Mouse (Mus musculus) lung, postnatal 25 days (tissue): ENCODE results near the gene Snrpd2.
"Not testable (repeated sequence)": the region's sequence is repeated elsewhere in the genome, so short reads cannot be mapped to it uniquely, and the experiment has no call there.

Experiments used
- DNase-seq: peaks from one replicate; pipeline ENCODE4 v3.0.0; 2022; ENCODE audit warnings: low spot score

Snrpd2 gene

DNA sequence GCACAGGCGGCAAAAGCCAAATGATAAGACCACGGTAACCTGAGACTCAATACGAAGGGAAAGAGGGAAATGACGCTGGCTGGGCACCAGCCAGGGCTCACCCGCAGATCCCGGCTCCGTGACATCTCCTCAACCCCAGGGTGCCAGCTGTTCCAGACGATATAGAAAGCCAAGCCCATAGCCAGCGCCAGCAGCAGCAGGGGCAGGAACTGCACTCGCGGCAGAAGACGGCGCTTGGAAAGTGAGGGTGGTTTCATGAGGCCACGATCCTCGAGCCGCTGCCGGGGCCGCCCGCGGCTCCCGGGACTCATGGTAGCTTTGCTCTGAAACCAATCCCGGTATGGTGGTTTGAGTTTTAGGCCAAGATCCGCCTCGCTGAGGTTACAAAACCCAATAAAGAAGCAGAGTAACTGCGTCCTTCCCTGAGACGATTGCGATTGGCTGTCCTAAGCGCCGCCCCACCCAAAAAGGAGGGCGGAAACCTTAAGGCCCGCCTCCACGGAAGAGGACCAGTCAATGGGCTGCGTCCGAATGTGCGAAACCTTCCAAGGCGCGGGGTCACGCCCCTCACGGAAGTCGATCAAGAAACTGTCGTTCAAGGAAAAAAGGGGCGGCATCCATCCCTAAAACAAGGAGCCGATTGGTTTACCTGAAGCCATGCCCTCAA is 514 bp upstream of the Snrpd2 start, which contains the start of gene Qpctl:
Gene Qpctl, minus strand, starts transcription at position 417 of the 667 bp plus-strand sequence.
- DNase-seq = peak; percentile 100

DNA sequence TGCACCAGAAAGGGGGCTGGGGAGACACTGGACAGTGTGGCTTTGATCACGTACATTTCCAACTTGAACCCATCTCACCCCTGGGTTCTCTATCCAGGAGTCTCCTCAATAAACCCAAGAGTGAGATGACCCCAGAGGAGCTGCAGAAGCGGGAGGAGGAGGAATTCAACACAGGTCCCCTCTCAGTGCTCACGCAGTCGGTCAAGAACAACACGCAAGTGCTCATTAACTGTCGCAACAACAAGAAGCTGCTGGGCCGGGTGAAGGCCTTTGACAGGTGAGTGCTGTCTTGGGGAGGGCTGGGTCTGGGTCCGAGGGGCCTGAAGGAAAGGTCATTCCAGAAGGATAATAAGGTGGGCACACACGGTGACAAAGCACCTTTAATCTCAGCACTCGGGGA is 1.6 kb downstream of the Snrpd2 start:
- not testable (repeated sequence) for DNase-seq

DNA sequence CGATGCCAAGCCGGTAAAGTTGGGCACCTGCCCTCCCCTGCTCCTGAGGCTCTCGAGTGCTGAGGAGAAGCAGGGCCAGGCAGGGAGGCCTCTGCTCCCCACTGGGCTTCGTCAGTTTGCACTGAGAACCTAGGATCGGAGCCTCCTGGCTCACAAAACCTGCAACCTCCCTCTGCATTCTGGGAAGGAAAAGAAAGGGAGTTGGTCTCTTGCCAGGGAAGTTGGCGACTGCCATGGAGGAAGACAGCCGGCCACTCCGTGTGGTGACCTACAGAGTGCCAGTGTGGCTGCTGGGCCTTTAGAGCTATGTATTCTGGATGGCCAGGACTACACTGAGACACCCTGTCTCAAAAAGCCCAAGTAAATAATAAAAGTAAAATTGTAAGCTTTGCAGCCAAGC is 5.3 kb downstream of the Snrpd2 start:
- DNase-seq = no peak

DNA sequence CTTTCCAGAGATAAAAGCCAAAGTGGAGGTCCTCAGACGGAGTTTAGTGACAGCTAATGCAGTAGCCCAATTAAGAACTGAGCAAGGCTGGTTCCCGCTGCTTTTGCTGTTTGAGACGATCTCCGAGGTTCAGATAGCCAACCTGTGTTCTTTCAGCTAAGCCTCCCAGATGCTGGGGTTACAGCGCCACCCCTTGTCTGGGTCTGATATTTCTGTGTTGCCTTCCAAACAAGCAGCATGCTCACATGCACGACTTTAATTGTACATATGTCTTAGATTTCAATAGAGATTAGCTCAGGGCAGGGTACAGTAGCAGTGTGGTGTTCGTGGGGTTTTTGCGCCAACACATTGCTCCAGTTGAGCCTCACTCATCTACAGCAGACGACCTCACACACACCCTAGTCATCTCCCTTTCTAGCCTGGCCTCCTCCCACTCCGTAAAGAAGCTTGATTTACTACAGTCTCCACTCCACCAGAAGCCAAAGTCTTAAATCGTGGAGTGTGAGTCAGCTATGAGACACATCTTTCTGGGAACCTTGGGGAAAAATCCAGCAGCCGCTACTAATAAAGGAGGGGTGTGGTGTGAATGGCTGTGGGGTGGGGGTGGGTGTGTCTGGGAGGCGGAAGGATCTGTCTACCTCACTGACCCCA is 6.4 kb downstream of the Snrpd2 start:
- DNase-seq = no peak

DNA sequence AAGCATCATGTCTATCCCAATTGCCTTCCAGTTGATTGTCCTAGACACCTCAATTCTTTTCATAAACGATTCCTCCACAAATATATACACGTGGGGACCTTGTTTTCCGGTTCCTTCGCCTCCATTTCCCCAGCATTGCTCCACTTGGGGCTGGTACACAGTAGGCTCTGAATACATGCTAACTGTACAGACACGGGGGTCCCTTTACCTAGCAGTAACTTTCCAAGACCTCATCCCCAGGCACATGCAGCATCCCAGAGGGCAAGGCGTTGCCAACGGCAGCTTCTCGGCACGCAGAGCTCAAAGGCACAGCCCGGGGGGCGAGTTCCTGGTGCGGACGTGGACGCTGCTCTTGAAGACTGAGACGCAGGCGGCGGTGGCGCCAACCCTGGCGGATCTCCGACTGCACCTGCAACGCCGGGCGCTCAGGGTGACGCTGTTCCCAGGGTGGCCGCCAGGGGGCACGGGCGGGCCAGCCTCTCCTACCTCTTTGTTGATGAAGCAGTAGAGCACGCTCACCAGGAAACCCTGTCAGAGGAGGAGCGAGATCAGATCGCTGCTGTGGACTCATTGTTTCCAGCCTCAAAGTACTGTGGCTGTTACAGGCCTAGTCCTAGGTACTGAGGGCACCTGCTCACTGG is 7.8 kb downstream of the Snrpd2 start:
- peak; percentile 93 for DNase-seq

DNA sequence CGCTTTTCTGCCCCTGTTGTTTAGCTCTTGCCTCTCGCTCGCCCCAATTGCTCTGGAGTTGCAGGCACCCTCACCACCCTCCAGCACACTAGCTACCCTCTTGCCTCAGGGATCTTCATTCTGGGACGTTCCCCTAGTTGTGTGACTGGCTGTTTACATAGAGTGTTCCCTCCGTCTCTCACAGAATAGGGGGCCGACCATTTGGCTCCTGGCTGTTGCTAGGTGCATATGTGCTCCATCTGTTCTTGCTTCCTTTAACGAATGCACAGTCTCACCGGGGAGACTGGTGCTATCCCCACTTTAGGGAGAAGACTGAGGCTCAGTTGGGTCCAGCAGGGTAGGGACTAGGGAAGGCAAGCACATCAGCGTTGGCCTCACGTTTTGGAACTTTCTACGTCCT is 9.1 kb downstream of the Snrpd2 start:
- DNase-seq = no peak

DNA sequence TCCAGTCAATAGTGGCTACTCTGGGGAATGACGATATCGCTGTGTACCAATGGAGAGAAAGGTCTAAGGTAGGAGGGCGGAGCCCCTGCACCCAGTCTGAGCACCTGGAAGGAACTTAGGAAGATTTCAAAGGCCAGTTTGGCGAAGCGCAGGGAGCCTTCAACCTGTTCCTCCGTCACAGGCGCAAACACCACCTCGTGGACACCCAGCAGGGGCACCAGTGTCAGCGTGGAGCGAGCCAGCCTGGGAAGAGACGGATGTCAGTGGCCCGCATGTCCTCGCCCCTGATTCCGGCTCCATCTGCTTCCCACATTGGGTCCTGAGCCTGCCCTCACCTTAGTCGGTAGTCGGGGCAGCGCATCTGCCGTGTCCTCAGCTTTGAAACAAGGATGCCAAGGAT is 9.9 kb downstream of the Snrpd2 start:
- DNase-seq = no peak

DNA sequence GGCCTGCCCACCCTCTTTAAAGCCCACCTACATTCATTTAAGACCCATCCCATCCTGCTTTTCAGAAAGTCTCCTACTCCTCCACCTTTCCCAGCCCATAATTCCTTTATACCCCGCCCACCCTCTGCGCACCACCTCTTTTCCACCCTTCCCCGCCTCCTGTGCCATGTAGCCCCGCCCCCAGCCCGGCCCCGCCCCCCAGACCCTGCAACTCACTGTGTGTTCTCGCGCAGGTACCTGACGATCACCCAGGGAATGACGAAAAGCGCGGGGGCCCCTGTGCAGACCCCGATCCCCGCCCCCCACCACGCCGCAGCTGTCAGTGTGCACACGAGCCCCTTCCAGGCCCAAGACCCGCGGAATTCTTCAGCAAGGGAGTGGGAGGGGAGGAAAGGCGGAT is 10.6 kb downstream of the Snrpd2 start:
- no peak for DNase-seq

DNA sequence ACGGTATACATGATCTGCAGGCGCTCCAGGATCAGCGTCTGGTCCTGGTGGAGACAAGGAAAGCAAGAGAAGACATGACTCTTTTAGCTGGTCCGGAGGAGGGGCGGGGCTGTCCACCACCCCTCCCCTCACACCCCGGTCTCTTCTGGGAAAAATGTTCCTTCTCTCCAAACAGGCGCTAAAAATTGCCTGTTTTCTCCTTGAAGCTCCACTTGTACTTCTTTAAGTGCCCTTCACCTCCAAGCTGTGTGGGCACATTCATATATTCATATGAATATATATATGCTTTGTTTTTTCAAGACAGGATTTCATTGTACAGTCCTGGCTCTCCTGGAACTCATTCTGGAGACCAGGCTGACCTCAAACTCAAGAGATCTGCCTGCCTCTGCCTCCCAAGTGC is 13.4 kb downstream of the Snrpd2 start:
- no peak for DNase-seq

DNA sequence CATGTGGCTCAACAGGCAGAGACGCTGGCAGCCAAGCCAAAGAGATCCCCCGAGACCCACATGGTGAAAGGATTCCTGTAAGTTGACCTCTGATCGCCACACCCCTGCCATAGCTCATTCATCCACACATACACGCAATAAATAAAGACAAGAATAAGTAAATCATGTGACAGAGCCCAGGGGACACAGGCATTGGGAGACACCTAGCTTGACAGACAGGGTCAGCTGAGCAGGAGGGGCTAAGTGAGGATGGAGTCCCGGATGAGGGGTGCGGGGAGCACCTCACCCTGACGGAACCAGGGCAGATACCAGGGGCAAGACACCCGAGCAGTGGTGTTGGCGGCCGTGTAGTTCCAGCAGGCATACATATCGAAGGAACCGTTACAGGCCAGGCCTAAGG is 14.2 kb downstream of the Snrpd2 start:
- no peak for DNase-seq

DNA sequence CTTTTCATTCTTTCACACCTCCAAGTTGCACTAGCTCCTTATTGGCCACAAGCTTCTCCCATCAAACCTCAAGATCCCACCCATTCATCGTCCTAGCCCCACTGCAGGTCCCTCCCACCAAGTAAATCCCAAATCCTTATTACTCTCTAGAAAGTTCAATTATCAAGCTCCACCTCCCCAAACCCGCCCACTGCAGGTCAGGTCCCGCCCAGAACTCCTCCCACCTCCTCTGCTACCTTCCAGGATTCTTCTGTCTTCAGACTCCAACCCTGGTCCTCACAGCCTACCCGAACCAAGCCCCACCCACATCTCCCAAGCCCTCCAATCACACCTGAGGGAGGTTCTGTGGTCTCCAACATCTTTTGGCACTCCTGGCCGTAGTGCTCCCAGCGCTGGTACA is 14.7 kb downstream of the Snrpd2 start:
- no peak for DNase-seq

DNA sequence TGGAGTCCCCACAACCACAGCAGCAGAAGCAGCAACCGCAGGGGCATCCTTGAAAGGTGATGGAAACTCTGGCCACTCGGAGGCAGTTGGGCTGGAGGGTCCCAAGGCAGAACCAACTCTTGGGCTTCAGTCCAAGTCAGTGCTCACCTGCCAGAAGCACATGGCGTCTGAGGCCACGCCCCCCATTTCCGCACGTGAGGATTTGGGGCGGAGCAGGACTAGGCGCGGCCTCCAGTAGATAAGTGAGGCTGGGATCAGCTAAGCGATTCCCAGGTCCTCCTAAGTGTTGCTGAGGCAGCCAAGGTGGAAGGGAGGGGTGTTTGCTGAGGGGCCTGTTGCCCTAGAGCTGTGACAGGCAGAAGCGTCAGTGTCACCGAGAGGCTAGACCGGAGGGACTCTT is 15.5 kb downstream of the Snrpd2 start:
- DNase-seq = no peak

DNA sequence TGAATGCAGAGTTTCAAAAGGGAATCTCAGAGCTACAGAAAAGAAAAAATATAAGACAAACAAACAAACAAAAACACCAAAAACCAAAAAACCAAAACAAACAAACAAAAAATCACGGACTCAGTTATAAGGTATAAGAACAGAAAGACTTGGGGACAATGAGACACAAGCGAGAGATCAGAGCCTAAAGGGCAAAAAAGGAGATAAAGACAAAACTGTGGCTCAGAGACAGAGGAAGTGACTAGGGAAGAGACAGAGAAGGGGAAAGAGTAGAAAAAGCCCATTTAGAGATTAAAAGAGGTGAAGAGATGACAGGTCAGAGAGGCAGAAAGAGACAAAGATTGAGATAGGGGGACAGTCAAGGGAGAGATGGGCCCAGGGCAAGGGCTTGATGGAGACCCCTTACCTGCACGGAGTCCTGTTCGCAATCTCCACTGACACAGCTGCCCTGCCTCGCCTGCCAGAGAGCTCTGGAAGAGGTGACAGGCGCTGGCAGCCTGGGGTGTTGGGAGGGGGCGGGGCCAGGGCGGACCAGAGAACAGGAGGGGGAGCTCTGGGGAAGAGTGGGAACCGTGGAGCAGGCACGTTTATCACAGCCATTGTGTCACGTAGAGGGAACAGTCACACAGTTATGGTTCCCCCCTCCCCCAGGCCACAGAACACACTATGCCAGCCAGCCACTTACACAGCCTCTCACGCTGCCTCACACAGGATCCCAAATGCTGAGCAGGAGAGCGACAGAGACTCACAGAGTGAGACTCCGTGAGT is 16.3 kb downstream of the Snrpd2 start, which contains the start of gene Gipr:
Gene Gipr, minus strand, starts transcription at position 472 of the 768 bp plus-strand sequence.
- no peak for DNase-seq

DNA sequence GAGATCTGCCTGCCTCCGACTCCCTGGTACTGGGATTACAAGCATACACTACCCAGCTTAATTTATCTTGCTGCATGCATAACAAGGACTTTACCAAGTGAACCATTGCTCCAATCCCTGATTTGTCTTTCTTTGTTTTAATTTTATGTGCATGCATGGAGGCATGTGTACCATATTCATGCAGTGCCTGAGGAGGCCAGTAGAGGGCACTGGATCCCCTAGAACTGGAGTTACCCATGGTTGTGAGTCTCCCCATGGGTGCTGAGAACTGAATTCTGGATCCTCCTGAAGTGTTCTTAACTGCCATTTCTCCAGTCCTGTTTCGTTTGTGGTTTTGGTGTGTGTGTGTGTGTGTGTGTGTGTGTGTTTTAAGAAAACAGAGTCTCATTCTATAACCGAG is 17.5 kb downstream of the Snrpd2 start:
- no peak for DNase-seq

DNA sequence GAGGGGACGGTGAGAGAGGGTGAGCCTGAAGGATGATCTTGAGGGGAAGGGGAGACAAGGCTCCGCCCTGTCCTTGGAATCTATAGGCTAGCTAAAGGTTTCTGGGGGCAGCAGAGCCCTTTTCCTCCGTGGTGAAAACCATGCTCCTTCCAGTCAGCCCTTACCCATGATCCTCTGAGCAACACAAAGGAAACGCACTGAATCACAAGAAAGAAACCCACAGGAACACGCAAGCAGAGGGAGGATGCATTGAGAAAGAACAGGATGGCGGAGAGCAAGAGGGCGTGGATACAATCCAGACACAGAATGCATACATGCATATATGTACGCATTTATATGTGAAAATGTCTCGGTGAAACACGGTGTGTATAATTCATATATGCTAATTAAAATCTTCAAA is 20.0 kb downstream of the Snrpd2 start:
- DNase-seq = no peak

DNA sequence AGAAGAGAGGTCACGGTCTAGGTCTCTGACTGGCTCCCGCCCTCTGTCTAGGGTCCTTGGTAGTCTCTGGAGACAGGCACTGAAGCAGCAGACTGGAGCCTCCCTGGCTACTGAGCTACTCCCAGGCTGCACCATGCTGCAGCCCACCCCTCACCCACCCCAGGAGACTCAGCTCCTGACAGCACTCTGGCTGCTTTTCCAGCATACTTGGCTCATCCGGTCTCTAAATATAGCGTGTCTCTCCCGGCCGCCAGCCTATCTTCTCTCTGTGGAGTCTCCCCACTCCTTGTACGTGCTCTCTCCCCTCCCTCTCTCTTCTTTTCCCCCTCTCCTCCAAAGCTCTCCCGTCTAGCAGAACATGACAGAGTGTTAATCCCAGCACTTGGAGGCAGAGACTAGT is 20.6 kb downstream of the Snrpd2 start:
- no peak for DNase-seq

DNA sequence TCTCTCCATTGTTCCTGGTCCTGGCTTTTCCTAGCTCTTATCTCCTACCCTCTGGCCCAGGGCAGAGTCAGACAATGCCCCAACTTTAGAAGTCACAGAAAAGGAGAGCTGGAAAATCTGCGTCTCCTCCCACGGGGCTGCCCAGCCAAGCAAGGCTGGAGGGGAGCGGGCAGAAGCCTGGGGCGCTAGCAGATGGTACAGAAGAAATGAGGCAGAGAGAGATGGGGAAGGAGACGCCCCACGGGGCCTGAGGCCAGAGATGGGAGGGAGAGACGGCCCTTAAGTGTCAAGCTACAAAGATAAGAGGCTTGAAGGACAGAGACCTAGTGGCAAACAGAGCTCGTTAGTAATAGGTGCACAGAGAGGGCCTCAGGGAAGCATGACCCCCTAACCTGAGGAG is 22.3 kb downstream of the Snrpd2 start:
- DNase-seq = no peak

DNA sequence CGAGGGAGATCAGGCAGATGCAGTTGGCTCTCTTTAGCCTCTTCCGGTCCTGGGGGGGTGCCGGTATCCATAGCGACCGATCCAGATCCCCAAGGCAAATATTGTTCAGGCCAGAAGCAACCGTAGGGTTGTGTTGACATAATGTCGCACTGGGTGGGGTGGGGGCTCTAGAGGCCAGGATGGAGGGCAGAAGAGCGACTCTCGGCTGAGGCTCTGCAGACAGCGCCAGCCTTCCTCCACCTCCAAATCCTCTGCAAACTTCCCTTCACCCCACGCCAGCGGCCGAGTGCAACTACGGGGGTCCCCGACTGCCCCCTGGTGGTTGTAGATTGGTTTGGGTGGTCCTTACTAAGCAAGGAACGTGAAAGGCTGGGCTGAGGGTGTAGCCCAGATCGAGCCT is 23.4 kb downstream of the Snrpd2 start:
- DNase-seq = peak; percentile 80

DNA sequence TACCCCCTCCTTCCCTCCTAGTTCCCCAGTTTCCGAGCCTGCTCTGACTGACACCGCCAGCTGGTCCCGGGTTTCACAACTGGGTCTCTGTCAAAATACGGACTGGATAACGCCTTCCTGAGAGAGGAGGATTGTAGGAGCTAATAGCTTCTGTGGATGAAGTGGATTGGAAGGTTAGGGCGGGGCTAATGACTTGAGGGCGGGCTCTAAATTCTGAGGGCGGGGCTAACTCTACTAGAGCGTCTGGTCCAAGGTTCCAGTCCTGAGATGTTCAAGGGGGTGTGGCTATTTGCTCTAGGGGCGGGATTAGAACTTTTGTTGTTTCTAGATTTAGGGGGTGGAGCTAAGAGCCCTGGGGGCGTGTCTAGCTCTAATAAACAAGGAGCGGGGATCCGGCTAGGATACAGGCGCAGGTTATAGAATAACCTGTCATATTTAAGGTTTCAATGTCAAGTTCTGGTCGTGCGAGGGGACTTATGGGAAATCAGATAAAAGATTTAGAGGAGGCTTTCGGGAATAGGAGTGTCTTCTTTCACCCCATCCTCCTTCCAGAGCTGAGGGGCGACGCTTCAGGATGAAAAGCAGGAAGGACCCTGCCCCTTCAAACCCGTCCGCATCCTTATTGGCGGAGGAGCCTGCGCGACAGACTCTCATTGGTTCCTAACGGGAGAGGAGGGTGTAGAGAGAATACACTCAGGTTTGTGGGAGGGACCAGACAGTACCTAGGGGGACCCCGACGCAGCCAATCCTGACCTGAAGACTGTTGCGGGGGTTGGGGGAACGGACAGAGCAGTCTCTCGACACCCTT is 26.4 kb downstream of the Snrpd2 start, which contains the start of gene Eml2:
Gene Eml2, plus strand, starts transcription at position 714 of the 808 bp plus-strand sequence.
- DNase-seq = no peak

DNA sequence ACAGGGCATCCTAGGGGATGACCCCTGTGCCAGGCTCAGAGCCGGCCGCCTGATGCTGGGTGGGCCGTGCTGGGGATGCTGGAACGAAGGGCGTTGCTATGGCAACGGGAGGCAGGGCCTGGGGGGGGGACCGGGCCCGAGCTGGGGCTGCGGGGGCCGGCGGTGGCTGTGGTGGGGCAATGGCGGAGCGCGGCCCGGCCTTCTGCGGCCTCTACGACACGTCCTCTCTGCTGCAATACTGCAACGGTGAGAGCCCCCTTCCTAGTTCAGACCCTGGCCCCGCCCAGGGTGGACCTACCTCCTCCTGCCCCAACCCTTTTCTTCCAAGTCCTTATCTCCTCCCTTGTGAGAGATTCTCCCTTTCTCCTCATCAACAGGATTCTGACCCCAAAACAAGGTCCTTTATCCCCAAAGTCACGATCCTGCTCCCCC is 27.0 kb downstream of the Snrpd2 start:
- DNase-seq = no peak

DNA sequence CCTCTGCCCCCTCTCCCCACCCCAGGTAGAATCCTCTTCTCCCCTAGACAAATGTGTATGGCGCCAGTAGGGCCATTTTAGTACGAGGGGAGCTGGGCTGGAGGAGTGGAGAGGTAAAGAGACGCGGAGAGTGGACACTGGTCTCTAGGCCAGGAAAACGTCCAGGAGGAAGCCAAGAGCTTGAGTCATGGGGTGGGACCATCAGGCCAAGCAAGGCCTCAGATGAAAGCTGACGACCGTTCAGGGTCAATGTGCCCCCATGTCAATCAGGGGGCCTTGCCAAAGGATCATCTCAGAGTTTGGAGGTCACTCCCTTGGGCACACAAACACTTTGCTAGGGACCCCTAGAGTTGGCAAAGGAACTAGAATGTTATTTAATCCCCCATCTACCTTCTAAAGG is 27.7 kb downstream of the Snrpd2 start:
- no peak for DNase-seq

DNA sequence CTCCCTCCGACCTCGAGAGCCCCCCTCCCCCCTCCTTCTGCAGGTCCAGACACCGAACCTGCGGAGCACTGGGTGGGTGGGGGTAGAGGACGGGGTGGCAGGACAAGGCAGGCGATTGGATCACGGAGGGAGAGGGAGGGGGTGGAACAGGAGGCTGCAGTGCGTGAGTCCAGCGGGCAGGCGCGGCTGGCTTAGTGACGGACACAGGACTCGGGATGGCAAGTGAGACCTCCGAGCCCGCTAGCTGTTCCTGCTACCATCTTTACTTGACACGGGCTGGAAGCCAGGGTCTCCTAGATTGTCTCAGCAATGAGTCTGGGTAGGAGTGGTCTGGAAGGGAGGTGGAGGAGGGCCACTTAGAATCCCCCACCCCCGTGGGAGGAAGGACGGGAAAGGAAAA is 28.5 kb downstream of the Snrpd2 start:
- no peak for DNase-seq
